In the genomic region with DNA sequence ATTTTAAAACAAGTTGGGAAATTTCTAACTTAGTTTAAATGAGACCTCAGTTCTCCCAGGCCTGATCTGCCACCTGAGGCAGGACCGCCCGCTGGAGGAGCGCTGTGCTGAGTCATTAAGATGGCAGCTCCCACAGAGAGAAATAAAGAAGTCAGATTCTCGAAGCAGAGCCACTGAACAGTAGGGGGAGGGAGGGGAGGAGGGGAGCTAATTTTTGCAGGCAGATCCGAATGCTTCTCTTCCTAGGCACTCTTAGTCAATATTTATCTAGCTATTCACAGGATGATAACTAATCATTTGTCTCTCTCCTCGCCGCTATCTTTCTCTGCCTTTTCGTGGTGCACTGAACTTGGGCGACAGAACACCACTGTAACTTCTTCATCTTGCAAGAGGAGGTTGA, we compare ENCODE assay signal across 13 mouse cellular contexts.
A peak's percentile ranks its signal among the peaks of the same experiment; 100 is the strongest.
DNase-seq lines count a peak whose midpoint lies in the region; ATAC-seq lines count a peak whose summit lies in the region.
"Had no signal": no experiment of that assay in that cellular context is flagged by ENCODE, and none has a peak within 500 bp of the region (broad histone marks: within the 10 kb centered on the region; RNA-seq: fewer than 3 reads in every experiment).

No protein-coding gene starts in this region.

- H3K9ac ChIP-seq in intestine, embryonic 14.5 days (ENCODE audit: low read length): no peak overlapping the region
- no peak overlapping the region for H3K9ac ChIP-seq in intestine, embryonic 15.5 days
- no peak overlapping the region for H3K9ac ChIP-seq in hindbrain, embryonic 13.5 days
- no peak overlapping the region for H3K9ac ChIP-seq in neural tube, embryonic 12.5 days
- H3K9ac ChIP-seq: liver, embryonic 12.5 days had no signal

- 11% methylated on average over 9 of the region's 9 CpGs for WGBS in intestine, embryonic 14.5 days
- WGBS in intestine, embryonic 15.5 days: 14% methylated on average over 9 of the region's 9 CpGs
- 7% methylated on average over 9 of the region's 9 CpGs for WGBS in hindbrain, embryonic 13.5 days
- 5% methylated on average over 9 of the region's 9 CpGs for WGBS in neural tube, embryonic 12.5 days

- H3K27ac ChIP-seq in intestine, embryonic 14.5 days (ENCODE audit: low read depth): no peak overlapping the region
- no peak overlapping the region for H3K27ac ChIP-seq in intestine, embryonic 15.5 days
- H3K27ac ChIP-seq in hindbrain, embryonic 13.5 days: no peak overlapping the region
- H3K27ac ChIP-seq in neural tube, embryonic 12.5 days: no peak overlapping the region
- H3K27ac ChIP-seq: liver, embryonic 12.5 days had no signal

- H3K9me3 ChIP-seq in intestine, embryonic 14.5 days (ENCODE audit: control insufficient read depth, low read length): no peaks in the 10 kb centered on the region
- no peaks in the 10 kb centered on the region for H3K9me3 ChIP-seq in intestine, embryonic 15.5 days
- H3K9me3 ChIP-seq in hindbrain, embryonic 13.5 days: 0 out of 2 replicates have a peak, but pooled peaks cover 5% of the 10 kb centered on the region
- H3K9me3 ChIP-seq in neural tube, embryonic 12.5 days: no peaks in the 10 kb centered on the region
- H3K9me3 ChIP-seq: liver, embryonic 12.5 days had no signal

- no peak overlapping the region for H3K4me3 ChIP-seq in intestine, embryonic 14.5 days (ENCODE audit: low read depth, low read length)
- no peak overlapping the region for H3K4me3 ChIP-seq in intestine, embryonic 15.5 days (replicated peaks)
- no peak overlapping the region for H3K4me3 ChIP-seq in hindbrain, embryonic 13.5 days
- no peak overlapping the region for H3K4me3 ChIP-seq in neural tube, embryonic 12.5 days
- H3K4me3 ChIP-seq: erythroblast, embryonic 14.5 days; liver, embryonic 12.5 days; megakaryocyte, embryonic 14.5 days had no signal

- DNase-seq in intestine, embryonic 14.5 days (ENCODE audit: low spot score): no peak
- DNase-seq in R1 (ENCODE audit: low read depth, low spot score): peak; percentile 96
- no peak for DNase-seq in MN1 (ENCODE audit: low spot score)
- no peak for DNase-seq in gastrocnemius, adult 8-10 months (ENCODE audit: low spot score in 2 of 2)
- DNase-seq: adrenal gland, adult 8-10 months; cerebellum, adult 11-12 months had no signal

- H3K36me3 ChIP-seq in intestine, embryonic 14.5 days (ENCODE audit: control insufficient read depth, insufficient read depth, low read length): no peaks in the 10 kb centered on the region
- H3K36me3 ChIP-seq in intestine, embryonic 15.5 days: no peaks in the 10 kb centered on the region
- no peaks in the 10 kb centered on the region for H3K36me3 ChIP-seq in hindbrain, embryonic 13.5 days
- no peaks in the 10 kb centered on the region for H3K36me3 ChIP-seq in neural tube, embryonic 12.5 days
- H3K36me3 ChIP-seq: liver, embryonic 12.5 days had no signal

- no peaks in the 10 kb centered on the region for H3K27me3 ChIP-seq in intestine, embryonic 14.5 days (replicated peaks; ENCODE audit: control insufficient read depth, insufficient read depth, low read length)
- no peaks in the 10 kb centered on the region for H3K27me3 ChIP-seq in intestine, embryonic 15.5 days (replicated peaks)
- H3K27me3 ChIP-seq in hindbrain, embryonic 13.5 days: peaks cover 8% of the 10 kb centered on the region; the same call in 1 of the 2 replicates
- no peaks in the 10 kb centered on the region for H3K27me3 ChIP-seq in neural tube, embryonic 12.5 days (replicated peaks)
- H3K27me3 ChIP-seq: liver, embryonic 12.5 days; megakaryocyte, embryonic 14.5 days had no signal

- 0 out of 2 replicates have a peak, but pooled peaks have one; percentile 15 for ATAC-seq in intestine, embryonic 14.5 days (replicated peaks; ENCODE audit: low FRiP score, low TSS enrichment, low read depth)
- ATAC-seq in intestine, embryonic 15.5 days: no peak
- ATAC-seq in hindbrain, embryonic 13.5 days (ENCODE audit: low FRiP score): no peak
- no peak for ATAC-seq in neural tube, embryonic 12.5 days (ENCODE audit: low FRiP score, low read depth)
- no peak for ATAC-seq in CD4-positive, CD25-positive, alpha-beta regulatory T cell, adult 4 months
- ATAC-seq: liver, embryonic 12.5 days had no signal

- H3K4me1 ChIP-seq in intestine, embryonic 14.5 days (replicated peaks; ENCODE audit: control insufficient read depth, insufficient read depth, low read length): 0 out of 2 replicates have a peak, but pooled peaks cover 3% of the 10 kb centered on the region
- no peaks in the 10 kb centered on the region for H3K4me1 ChIP-seq in intestine, embryonic 15.5 days (replicated peaks)
- H3K4me1 ChIP-seq in hindbrain, embryonic 13.5 days (replicated peaks): peaks cover 10% of the 10 kb centered on the region
- peaks cover 4% of the 10 kb centered on the region for H3K4me1 ChIP-seq in neural tube, embryonic 12.5 days
- H3K4me1 ChIP-seq: liver, embryonic 12.5 days; megakaryocyte, embryonic 14.5 days had no signal

- no peak overlapping the region; the same call in 1 of the 2 replicates for H3K4me2 ChIP-seq in intestine, embryonic 14.5 days (ENCODE audit: low read length)
- H3K4me2 ChIP-seq in intestine, embryonic 15.5 days (replicated peaks): no peak overlapping the region
- peak overlapping the region; percentile 33 for H3K4me2 ChIP-seq in hindbrain, embryonic 13.5 days
- peak overlapping the region; percentile 33; the same call in 1 of the 2 replicates for H3K4me2 ChIP-seq in neural tube, embryonic 12.5 days (replicated peaks)
- H3K4me2 ChIP-seq: liver, embryonic 12.5 days had no signal

Comparison
In these comparisons a context has a peak if more than half of its experiments do, and no peak if none do; other contexts are left out.
1. H3K4me2 ChIP-seq: peak in hindbrain, embryonic 13.5 days (single experiment) and neural tube, embryonic 12.5 days (single experiment); none in intestine, embryonic 14.5 days (single experiment) and intestine, embryonic 15.5 days (single experiment).